Mouse (Mus musculus): ENCODE results near the gene Tbx10.
"Not testable (repeated sequence)": the region's sequence is repeated elsewhere in the genome, so short reads cannot be mapped to it uniquely, and the experiment has no call there.

Tbx10 gene

GRCm38 (mm10) chr19:3992416-3992815 is at the start of gene Tbx10:
Gene Tbx10, plus strand, starts transcription at chr19:3992752.
- no peak for ATAC-seq (ENCODE audit: low TSS enrichment)

- no peak for ATAC-seq (ENCODE audit: low TSS enrichment)
Measured at GRCm38 (mm10) chr19:3942986-3943735, 49.4 kb upstream of the Tbx10 start.

GRCm38 (mm10) chr19:3945872-3946564 is 46.5 kb upstream of the Tbx10 start:
- ATAC-seq (ENCODE audit: low TSS enrichment), result no peak

- peak; percentile 67; the same call in 1 of the 2 replicates for ATAC-seq (ENCODE audit: low TSS enrichment)
Measured at GRCm38 (mm10) chr19:3946715-3947114, 45.8 kb upstream of the Tbx10 start.

DNA sequence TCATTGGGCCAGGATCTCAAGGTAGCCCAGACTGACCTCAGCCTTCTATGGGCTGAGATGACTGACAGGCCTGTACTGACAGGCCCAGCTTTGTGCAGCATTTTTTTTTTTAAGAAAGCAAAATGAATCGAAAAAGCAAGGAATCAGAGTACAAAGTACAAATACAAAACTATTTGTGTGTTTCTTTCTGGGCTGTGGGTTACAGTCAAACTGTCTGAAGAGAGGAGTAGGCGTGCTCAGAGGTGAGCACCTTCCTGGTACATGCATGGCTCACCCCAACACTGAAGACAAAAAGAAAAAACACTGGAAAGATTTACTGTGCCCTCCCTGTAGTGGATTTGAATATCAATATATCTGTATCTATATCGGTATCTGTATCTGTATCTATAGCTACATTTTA is 44.7 kb upstream of the Tbx10 start:
- ATAC-seq (ENCODE audit: low TSS enrichment), result no peak

GRCm38 (mm10) chr19:3948546-3948945 is 44.0 kb upstream of the Tbx10 start:
- no peak for ATAC-seq (ENCODE audit: low TSS enrichment)

DNA sequence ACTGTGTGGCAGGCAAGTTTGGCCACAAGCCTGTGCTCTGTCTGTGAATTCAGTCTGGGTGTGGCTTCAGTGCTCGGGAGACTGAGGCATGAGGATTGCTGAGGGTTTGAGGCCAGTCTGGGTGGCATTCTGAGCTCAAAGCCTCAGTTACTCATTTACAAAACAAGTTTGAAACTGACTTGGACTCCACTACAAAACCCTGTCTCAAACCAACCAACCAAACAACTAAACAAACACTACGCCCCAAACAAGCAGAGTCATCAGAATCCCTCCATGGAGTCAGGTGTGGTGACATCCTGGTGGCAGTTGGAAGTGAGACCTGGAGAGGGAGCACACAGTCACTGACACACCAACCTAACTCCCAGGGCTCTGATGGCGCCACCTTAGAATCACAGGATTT is 42.2 kb upstream of the Tbx10 start:
- ATAC-seq (ENCODE audit: low TSS enrichment), result no peak

- no peak for ATAC-seq (ENCODE audit: low TSS enrichment)
Measured at GRCm38 (mm10) chr19:3951461-3951860, 41.1 kb upstream of the Tbx10 start.

- no peak for ATAC-seq (ENCODE audit: low TSS enrichment)
Measured at GRCm38 (mm10) chr19:3952099-3952498, 40.5 kb upstream of the Tbx10 start.

- no peak for ATAC-seq (ENCODE audit: low TSS enrichment)
Measured at GRCm38 (mm10) chr19:3955033-3955432, 37.5 kb upstream of the Tbx10 start.

- no peak for ATAC-seq (ENCODE audit: low TSS enrichment)
Measured at GRCm38 (mm10) chr19:3955804-3956203, 36.7 kb upstream of the Tbx10 start.

- not testable (repeated sequence) for ATAC-seq (ENCODE audit: low TSS enrichment)
Measured at GRCm38 (mm10) chr19:3957296-3958036, 35.1 kb upstream of the Tbx10 start.

DNA sequence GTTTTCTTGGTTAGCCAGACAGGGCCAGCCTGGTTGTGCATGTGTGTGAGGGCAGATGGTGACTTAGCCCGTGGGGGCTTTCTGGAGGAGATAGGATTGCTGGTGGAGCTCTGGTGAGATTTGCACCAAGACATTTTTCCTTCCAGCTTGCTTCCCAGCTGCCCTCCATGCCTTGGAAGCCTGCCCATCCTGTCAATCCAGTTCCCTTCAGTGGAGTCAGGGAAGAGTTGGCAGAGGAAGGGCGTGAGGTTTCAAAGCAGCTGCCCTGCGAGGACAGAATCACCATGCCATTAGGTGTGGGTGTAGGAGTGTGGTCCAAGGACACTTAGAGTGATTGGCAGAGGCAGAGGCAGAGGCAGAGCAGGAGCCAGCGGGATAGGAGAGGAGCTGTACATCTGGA is 34.1 kb upstream of the Tbx10 start, which contains the start of gene Aldh3b3:
Aldh3b3 (plus strand) TSS at position 176 of the 400 bp plus-strand sequence.
- no peak for ATAC-seq (ENCODE audit: low TSS enrichment)

DNA sequence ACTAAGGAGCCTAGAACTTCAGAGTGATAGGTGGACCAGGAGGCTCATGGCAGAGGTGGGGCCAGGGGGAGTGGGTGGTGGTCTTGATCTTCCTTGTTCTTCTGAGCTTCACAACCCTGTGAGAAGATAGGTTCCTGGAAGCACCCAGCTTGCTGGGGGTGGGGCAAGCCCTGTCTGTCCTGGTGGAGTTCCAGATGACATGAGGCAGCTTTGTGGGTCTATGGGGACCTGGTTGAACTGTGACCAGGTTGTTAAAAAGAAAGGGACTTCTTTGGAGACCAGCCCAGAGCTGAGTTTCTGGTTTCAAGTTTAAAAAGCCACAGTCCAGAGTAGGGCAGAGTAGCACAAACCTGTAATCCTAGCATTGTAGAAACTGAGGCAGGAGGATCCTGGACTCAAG is 33.5 kb upstream of the Tbx10 start:
- ATAC-seq (ENCODE audit: low TSS enrichment), result no peak

DNA sequence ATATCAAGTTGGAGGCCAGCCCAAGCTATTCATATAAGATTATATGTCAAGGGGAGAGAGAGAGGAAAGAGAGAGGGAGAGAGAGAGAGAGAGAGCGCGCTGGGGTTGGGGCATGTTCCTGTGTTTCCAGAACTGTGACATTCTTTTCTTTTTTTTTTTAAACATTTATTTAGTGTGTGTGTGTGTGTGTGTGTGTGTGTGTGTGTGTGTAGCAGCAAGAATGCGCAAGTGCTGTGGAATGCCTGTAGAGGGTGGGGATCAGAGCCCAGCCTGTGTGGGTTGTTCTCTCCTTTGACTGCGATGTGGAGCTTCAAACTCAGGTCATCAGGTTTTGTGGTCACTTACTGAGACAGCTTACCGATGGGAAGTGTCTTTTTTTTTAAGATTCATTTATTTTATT is 32.3 kb upstream of the Tbx10 start:
- ATAC-seq (ENCODE audit: low TSS enrichment), result no peak

DNA sequence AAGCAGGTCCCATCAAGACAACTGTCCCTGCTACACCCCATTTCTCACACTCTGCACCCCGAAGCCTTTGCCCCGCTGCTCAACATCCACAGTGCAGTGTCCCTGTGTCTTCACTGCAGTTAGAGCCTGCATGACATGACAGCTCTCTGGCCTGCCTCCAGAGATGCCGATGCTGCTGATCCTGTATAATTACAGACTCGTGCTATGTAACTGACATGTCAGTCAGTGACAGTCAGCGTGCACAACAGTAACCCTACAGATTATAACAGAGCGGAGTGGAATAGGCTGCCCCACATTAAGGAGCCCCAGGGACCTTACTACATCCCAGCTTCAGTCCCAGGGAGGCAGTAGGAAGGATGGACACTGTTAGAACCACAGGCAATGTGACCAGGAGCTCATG is 30.7 kb upstream of the Tbx10 start:
- ATAC-seq (ENCODE audit: low TSS enrichment), result not testable (repeated sequence)

GRCm38 (mm10) chr19:3962469-3962868 is 30.1 kb upstream of the Tbx10 start:
- ATAC-seq (ENCODE audit: low TSS enrichment), result no peak

DNA sequence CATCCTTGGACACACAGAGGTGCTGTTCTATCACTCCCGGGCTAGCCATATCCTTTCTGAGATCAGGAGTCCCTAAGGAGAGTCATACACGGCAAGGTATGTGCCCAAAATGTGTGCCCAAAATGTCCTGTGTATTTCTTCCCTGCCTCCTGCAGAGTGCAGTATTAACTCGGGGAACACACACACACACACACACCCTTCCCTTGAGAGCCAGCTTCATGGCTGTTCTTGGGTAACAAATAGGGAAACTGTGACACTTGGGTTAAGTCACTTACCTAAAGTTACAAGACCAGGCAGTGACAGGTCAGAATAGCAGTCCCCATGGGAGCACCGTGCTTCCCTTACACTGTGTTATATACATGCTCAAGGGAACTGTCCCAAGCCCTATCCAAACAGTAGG is 28.5 kb upstream of the Tbx10 start:
- ATAC-seq (ENCODE audit: low TSS enrichment), result no peak

DNA sequence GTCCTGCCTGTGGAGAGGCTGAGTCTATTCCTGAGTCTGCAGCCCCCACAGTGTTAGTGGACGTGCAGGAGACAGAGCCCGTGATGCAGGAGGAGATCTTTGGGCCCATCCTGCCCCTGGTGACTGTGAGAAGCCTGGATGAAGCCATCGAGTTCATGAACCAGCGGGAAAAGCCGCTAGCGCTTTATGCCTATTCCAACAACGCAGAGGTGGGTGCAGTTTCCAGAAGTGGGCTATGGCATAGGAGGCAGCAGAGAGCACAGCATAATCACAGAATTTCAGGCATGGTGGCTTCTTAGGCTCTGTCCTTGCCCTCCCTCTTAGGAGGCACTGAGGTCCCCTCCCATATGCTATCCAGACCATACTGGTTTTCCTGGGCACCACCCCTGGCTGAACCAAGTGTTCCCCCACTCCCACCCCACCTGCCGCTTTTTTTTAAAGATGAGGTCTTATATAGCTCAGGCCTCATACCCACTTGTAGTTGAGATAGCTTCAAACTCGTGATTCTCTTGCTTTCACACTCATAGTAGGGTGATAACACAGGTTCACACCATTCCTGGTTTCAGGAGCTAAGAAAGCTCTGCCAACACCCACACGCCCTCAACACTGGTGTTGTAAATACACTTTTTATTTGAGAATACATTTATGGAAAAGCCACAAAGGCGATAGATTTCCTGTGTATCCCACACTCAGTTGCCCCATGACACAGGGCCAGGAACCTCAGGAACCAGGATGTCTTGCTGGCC is 26.0 kb upstream of the Tbx10 start:
- ATAC-seq (ENCODE audit: low TSS enrichment), result peak; percentile 23; the same call in 1 of the 2 replicates

- ATAC-seq (ENCODE audit: low TSS enrichment), result no peak
Measured at GRCm38 (mm10) chr19:3967258-3967657, 25.3 kb upstream of the Tbx10 start.

- ATAC-seq (ENCODE audit: low TSS enrichment), result no peak
Measured at GRCm38 (mm10) chr19:3972229-3972628, 20.3 kb upstream of the Tbx10 start, which contains the start of gene Aldh3b2. Gene Aldh3b2, plus strand, starts transcription at chr19:3972328.

DNA sequence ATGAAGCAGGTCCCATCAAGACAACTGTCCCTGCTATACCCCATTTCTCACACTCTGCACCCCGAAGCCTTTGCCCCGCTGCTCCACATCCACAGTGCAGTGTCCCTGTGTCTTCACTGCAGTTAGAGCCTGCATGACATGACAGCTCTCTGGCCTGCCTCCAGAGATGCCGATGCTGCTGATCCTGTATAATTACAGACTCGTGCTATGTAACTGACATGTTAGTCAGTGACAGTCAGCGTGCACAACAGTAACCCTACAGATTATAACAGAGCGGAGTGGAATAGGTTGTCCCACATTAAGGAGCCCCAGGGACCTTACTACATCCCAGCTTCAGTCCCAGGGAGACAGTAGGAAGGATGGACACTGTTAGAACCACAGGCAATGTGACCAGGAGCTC is 17.9 kb upstream of the Tbx10 start:
- not testable (repeated sequence) for ATAC-seq (ENCODE audit: low TSS enrichment)
